Mouse (Mus musculus) stomach, postnatal 0 days (tissue): ENCODE measurements around the gene Nedd9. TPM values are rescaled to one million over a fixed set of nuclear protein-coding genes. Genes with fewer than 3 reads are reported as not detected.
A peak's percentile ranks its signal among the peaks of the same experiment; 100 is the strongest.

Experiments used
- ATAC-seq: fragments of 200-750 bp; cut with Nextera tagmentation; 2 replicates; pipeline ENCODE4 v1.8.0; 2017; ENCODE audit not compliant: low FRiP score, low TSS enrichment
- DNase-seq: peaks from one replicate; pipeline ENCODE4 v3.0.0-alpha.2; 2016; ENCODE audit warnings: low spot score
- H3K27ac ChIP-seq: fragments of 300-500 bp; sonication (generic); replicated peaks from 2 replicates; pipeline ENCODE4 v1.5.1; 2014; ENCODE audit warnings: mild to moderate bottlenecking, control low read depth
- H3K27me3 ChIP-seq: fragments of 300-500 bp; sonication (generic); 2 replicates; pipeline ENCODE4 v1.6.1; 2014; ENCODE audit warnings: low read length; ENCODE audit not compliant: control insufficient read depth, insufficient read depth
- H3K36me3 ChIP-seq: fragments of 300-500 bp; sonication (generic); 2 replicates; pipeline ENCODE4 v1.6.1; 2014; ENCODE audit warnings: low read length, mixed read lengths; ENCODE audit not compliant: control insufficient read depth, insufficient read depth
- H3K4me1 ChIP-seq: fragments of 300-500 bp; sonication (generic); replicated peaks from 2 replicates; pipeline ENCODE4 v1.6.1; 2014; ENCODE audit warnings: antibody characterized with exemption; ENCODE audit not compliant: control insufficient read depth, insufficient read depth
- H3K4me2 ChIP-seq: fragments of 300-500 bp; sonication (generic); replicated peaks from 2 replicates; pipeline ENCODE4 v1.6.1; 2014; ENCODE audit warnings: low read depth, mild to moderate bottlenecking, control low read depth, moderate library complexity
- H3K4me3 ChIP-seq: fragments of 300-500 bp; sonication (generic); 2 replicates; pipeline ENCODE4 v1.5.1; 2014; ENCODE audit warnings: low read depth, low read length, control low read depth
- H3K9ac ChIP-seq: fragments of 300-500 bp; sonication (generic); 2 replicates; pipeline ENCODE4 v1.6.1; 2014; ENCODE audit warnings: mild to moderate bottlenecking, low read length, control low read depth, mixed read lengths
- H3K9me3 ChIP-seq: fragments of 300-500 bp; sonication (generic); 2 replicates; pipeline ENCODE4 v1.6.1; 2016; ENCODE audit warnings: low read length; ENCODE audit not compliant: control insufficient read depth
- CTCF ChIP-seq: IDR thresholded peaks from 2 replicates; pipeline ENCODE4 v1.5.1; 2016; ENCODE audit warnings: antibody characterized with exemption, low read depth, mild to moderate bottlenecking, moderate library complexity
- EP300 ChIP-seq: optimal IDR thresholded peaks from 2 replicates; pipeline ENCODE3; 2016; ENCODE audit warnings: antibody characterized with exemption
- WGBS: fragments of 180-500 bp; shearing (Covaris S2); extraction: QIAGEN DNeasy Blood & Tissue Kit; methylation state at CpG from one replicate; pipeline ENCODE4 v1.1.7; 2014; 5-methylcytosine and 5-hydroxymethylcytosine counted together
- polyA plus RNA-seq: library from polyadenylated mRNA; unstranded; fragments of >200 nt; fragmentation: Nextera tagmentation; extraction: Ambion mirVana; gene quantifications from 2 replicates; pipeline ENCODE4 v1.2.1, GENCODE M21; 2015

The Nedd9 gene
- polyA plus RNA-seq, 1 experiment from 2014 or later = 17.1 TPM

DNA sequence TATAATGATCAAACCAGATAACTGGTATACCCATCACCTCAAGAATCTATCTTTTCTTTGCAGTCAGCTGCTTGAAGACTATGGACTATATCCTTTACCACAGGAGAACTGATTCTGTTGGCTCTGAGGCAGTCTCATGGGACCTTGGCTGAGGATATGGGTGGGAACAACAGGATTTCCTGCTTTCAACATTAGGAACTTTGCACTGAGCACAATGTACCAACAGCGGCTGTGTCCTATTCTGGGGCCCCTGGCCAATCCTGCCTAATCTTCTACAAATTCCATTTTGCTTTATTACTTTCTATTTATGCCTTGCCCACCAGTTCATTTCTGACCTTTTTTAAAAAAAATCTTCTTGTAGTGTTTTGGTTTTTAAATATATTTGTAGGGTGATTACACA lies 21.0 kb downstream of the Nedd9 start:
- Histone ChIP-seq H3K4me3 (no peak overlapping the region), H3K4me1 (no peaks in the 10 kb centered on the region), H3K4me2 (no peak overlapping the region), H3K36me3 (no peaks in the 10 kb centered on the region), H3K9ac (no peak overlapping the region), H3K27me3 (no peaks in the 10 kb centered on the region), H3K27ac (no peak overlapping the region), H3K9me3 (no peaks in the 10 kb centered on the region)
- no peak for DNase-seq
- no peak for ATAC-seq
- 69% methylated on average over 1 of the region's 1 CpGs for WGBS
- no peak for TF ChIP-seq CTCF
- TF ChIP-seq EP300 = no peak

DNA sequence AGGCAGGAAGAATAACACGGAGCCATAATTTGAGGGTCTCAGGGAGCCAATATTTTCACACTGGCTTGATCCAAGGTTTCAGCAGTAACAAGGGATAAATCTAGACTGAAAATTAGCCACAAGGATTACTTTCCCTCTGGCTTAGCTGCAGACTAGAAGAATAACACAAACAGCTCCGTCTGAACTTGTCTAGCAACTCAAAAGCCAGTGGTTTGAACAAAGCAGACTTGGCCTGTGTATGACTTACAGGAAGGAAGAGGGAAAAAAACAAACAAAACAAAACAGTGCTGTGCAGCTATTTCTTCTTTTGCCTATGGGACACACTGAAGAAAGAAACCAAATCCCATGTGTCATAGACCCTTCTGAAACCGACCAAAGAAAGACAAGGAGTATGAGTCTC lies 25.7 kb downstream of the Nedd9 start:
- no peaks in the 10 kb centered on the region for H3K36me3 ChIP-seq
- no peak for DNase-seq
- H3K4me2 ChIP-seq = no peak overlapping the region
- peaks cover 5% of the 10 kb centered on the region; the same call in 1 of the 2 replicates for H3K4me1 ChIP-seq
- H3K4me3 ChIP-seq = no peak overlapping the region
- TF ChIP-seq EP300 (no peak), CTCF (no peak)
- H3K9me3 ChIP-seq = no peaks in the 10 kb centered on the region
- no peak for ATAC-seq
- H3K27ac ChIP-seq = no peak overlapping the region
- no peaks in the 10 kb centered on the region for H3K27me3 ChIP-seq
- H3K9ac ChIP-seq = no peak overlapping the region
- 53% methylated on average over 3 of the region's 3 CpGs for WGBS

DNA sequence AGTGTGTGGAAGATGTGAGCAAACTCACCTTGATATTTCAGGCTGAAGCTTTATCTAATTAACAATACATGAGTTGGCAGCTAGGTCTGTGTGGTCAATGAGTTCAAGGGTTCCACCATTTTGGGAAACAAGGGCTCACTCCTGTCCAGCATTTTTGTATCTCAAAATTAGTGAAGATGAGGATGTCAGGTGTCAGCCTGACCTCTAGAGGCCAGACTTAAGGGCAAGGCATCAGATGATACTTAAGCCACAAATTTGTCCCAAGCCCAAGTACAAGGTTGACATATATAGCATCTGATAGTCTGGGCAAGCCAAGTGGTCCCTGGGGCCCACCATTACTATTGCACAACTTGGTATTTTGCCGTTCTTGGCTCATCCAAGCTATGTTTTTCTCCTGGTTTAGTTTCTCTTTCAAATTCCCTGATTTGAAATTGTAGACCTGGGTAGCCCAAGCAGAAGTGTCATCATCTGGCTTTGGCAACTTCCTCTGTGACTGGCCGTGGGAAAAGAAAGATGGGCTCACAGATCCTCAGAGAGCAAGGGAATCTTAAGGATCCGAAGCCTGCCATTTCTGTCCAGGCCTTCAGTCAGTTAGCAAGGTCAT lies 27.4 kb downstream of the Nedd9 start:
- Histone ChIP-seq H3K4me2 (no peak overlapping the region), H3K9ac (no peak overlapping the region), H3K27me3 (no peaks in the 10 kb centered on the region), H3K27ac (no peak overlapping the region), H3K9me3 (no peaks in the 10 kb centered on the region), H3K4me1 (peaks cover 5% of the 10 kb centered on the region; the same call in 1 of the 2 replicates), H3K36me3 (no peaks in the 10 kb centered on the region), H3K4me3 (no peak overlapping the region)
- WGBS = 90% methylated on average over 3 of the region's 3 CpGs
- DNase-seq (no peak), ATAC-seq (no peak)
- peak; percentile 35 for TF ChIP-seq CTCF
- no peak for TF ChIP-seq EP300

DNA sequence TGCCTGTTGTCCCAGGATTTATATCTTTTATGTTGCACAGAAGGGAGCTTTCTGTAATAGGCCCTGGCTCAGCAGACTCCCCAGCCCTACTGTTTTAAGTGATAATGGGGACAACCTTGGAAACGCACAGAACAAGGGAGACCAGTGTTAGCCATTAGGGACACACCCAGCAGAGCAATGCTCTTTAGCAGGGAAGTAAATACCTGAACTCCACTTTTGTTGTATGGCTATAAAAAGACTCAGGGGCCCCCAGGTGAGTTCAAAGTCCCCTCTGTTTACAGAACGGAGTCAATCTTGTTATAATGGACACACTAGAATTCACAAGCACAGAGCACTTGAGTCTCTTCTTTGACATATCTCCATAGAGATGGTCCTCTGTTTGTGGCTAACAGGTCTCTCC lies 28.5 kb downstream of the Nedd9 start:
- peak; percentile 33 for DNase-seq
- TF ChIP-seq EP300 (no peak), CTCF (no peak)

DNA sequence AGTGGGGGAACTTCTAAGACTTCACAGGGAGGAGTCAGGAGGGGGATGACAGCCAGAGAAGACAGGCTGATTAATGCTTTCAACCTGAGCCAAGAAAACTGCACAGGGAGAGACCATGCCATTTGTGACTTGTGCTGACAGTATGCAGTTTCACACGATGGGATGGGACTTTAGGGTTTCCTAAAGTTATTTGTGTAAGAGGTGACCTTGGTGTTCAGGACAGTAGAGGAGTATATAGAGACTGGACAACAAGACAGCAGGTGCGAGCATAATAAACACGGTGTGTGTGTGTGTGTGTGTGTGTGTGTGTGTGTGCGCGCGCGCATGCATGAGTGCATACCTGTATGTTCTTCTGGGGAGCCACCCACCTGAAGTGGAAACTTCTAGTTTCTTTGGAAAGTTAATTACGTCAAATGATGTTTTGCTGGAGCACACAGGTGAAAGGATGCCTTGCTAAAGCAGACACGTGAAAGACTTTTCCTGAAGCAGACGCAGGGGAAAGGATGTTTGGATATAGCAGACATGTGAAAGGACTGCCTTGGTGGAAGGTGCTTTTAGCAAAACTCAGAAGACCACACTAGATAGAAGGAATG lies 29.3 kb downstream of the Nedd9 start:
- no peak for TF ChIP-seq EP300
- TF ChIP-seq CTCF = no peak
- no peaks in the 10 kb centered on the region for H3K36me3 ChIP-seq
- no peak overlapping the region for H3K27ac ChIP-seq
- no peak for DNase-seq
- H3K9me3 ChIP-seq = no peaks in the 10 kb centered on the region
- H3K27me3 ChIP-seq = no peaks in the 10 kb centered on the region
- peaks cover 5% of the 10 kb centered on the region; the same call in 1 of the 2 replicates for H3K4me1 ChIP-seq
- no peak overlapping the region for H3K4me3 ChIP-seq
- WGBS = 73% methylated on average over 10 of the region's 10 CpGs
- no peak for ATAC-seq
- no peak overlapping the region for H3K4me2 ChIP-seq
- H3K9ac ChIP-seq = no peak overlapping the region

More for the DNA sequence above, 28.5 kb downstream of the Nedd9 start:
- Histone ChIP-seq H3K27ac (no peak overlapping the region), H3K9ac (no peak overlapping the region), H3K4me2 (no peak overlapping the region), H3K9me3 (no peaks in the 10 kb centered on the region), H3K4me3 (no peak overlapping the region), H3K4me1 (peaks cover 5% of the 10 kb centered on the region; the same call in 1 of the 2 replicates), H3K27me3 (no peaks in the 10 kb centered on the region), H3K36me3 (no peaks in the 10 kb centered on the region)
- 41% methylated on average over 2 of the region's 2 CpGs for WGBS
- peak; percentile 74 for ATAC-seq

DNA sequence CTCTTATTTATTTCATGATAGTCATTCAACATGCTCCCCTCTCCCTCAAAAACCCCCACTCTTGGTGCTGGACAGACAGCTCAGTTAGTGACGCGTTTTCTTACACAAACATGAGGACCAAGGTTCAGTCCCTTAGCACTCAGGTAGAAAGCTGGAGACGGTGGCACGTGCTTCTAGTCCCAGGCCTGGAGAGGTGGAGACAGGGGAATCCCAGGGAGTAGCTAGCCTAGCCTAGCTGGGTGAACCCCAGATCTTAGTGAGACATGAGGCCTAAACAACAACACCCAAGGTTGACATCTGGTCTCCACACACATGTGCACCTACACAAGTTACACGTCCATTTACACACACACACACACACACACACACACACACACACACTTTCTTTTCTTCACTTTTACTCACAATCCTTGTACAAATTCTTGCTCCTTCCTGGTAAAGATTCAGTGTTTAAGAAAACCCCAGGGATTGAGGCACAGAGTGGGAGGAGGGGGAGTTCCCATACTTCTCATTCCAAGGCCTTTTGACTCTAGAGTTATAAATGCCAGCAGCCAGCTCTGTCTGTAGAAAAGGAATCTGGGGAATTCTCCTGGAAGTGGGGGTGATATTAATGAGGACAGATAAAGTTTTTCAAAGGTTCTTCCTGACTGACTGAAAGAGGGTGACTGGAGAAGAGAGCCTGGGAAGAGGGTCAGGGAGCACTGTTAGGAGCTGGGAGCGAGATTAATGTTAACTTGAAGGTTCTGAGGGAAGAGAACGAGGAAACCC lies 29.9 kb downstream of the Nedd9 start:
- Histone ChIP-seq H3K4me1 (peaks cover 5% of the 10 kb centered on the region; the same call in 1 of the 2 replicates), H3K36me3 (no peaks in the 10 kb centered on the region), H3K27ac (0 out of 2 replicates have a peak overlapping the region, but pooled peaks have one; percentile 18), H3K27me3 (no peaks in the 10 kb centered on the region), H3K9me3 (no peaks in the 10 kb centered on the region), H3K4me3 (no peak overlapping the region), H3K9ac (no peak overlapping the region), H3K4me2 (no peak overlapping the region)
- ATAC-seq (peak; percentile 48; the same call in 1 of the 2 replicates), DNase-seq (peak; percentile 31)
- 39% methylated on average over 7 of the region's 7 CpGs for WGBS
- no peak for TF ChIP-seq EP300
- TF ChIP-seq CTCF = no peak
